Mouse (Mus musculus) embryonic fibroblast, embryonic 13.5 days (primary cell): ENCODE data around the gene Kcnh4. TPM values are rescaled to one million over a fixed set of nuclear protein-coding genes. Genes with fewer than 3 reads are reported as not detected.
"Not testable (repeated sequence)": the region's sequence is repeated elsewhere in the genome, so short reads cannot be mapped to it uniquely, and the experiment has no call there.

ENCODE experiments used
- H3K27ac ChIP-seq: 2 replicates; pipeline ENCODE4 v1.5.1; 2012; ENCODE audit warnings: low read length, control low read depth, inconsistent platforms; ENCODE audit not compliant: insufficient read depth
- H3K4me1 ChIP-seq: 2 replicates; pipeline ENCODE4 v1.6.1; 2011; ENCODE audit warnings: low read length; ENCODE audit not compliant: control insufficient read depth, insufficient read depth
- H3K4me3 ChIP-seq: 2 replicates; pipeline ENCODE4 v1.5.1; 2011; ENCODE audit warnings: mild to moderate bottlenecking, control low read depth, low read length; ENCODE audit not compliant: insufficient read depth
- CTCF ChIP-seq: IDR thresholded peaks from 2 replicates; pipeline ENCODE4 v1.5.1; 2011; ENCODE audit warnings: mild to moderate bottlenecking, control low read depth, low read length, moderate library complexity, borderline replicate concordance; ENCODE audit not compliant: insufficient read depth
- POLR2A ChIP-seq: IDR thresholded peaks from 2 replicates; pipeline ENCODE4 v1.6.1; 2011; ENCODE audit warnings: low read depth, mild to moderate bottlenecking, control low read depth, low read length, moderate library complexity
- polyA plus RNA-seq: library from polyadenylated mRNA; stranded (reverse); fragments of >200 nt; gene quantifications from 2 replicates; pipeline ENCODE4 v1.2.4, GENCODE M21; 2011; ENCODE audit warnings: low read depth; ENCODE audit not compliant: missing spikeins, insufficient read length

Kcnh4 gene
- not detected in 2 replicates for polyA plus RNA-seq

DNA sequence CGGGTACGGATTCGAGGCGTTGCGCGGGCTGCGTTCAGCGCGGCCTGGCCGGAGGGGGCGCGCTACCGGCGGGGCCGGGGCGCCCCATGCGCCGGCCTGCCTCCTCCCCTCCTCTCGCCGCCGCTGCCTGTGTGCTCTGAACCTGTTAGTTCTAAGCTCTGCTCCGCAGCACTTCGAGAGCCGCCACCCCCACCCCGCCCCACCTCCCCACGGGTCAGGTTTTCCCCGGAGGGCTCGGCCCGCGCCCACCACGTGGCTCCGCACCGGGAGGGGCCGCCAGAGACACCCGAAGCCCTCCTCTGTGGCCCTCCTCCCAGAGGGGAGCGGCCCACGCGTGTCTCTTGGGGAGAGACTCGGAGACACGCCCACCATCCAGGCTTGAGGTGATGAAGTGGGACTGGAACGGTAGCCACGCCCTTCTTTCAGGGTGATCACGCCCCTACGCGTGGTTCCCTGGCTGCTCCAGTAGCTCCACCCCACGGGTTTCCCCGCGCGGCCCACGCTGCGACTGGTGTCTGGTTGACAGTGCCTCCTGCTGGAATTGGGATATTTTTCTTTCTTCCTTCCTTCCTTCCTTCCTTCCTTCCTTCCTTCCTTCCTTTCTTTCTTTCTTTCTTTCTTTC is at the start of gene Kcnh4:
Kcnh4 (minus strand) TSS at position 332 of the 623 bp plus-strand sequence.
- no peak for TF ChIP-seq CTCF
- no peak for TF ChIP-seq POLR2A
- H3K4me1 ChIP-seq = no peaks in the 10 kb centered on the region
- H3K4me3 ChIP-seq = no peak within 1 kb of the TSS
- H3K27ac ChIP-seq = no peak within 1 kb of the TSS

DNA sequence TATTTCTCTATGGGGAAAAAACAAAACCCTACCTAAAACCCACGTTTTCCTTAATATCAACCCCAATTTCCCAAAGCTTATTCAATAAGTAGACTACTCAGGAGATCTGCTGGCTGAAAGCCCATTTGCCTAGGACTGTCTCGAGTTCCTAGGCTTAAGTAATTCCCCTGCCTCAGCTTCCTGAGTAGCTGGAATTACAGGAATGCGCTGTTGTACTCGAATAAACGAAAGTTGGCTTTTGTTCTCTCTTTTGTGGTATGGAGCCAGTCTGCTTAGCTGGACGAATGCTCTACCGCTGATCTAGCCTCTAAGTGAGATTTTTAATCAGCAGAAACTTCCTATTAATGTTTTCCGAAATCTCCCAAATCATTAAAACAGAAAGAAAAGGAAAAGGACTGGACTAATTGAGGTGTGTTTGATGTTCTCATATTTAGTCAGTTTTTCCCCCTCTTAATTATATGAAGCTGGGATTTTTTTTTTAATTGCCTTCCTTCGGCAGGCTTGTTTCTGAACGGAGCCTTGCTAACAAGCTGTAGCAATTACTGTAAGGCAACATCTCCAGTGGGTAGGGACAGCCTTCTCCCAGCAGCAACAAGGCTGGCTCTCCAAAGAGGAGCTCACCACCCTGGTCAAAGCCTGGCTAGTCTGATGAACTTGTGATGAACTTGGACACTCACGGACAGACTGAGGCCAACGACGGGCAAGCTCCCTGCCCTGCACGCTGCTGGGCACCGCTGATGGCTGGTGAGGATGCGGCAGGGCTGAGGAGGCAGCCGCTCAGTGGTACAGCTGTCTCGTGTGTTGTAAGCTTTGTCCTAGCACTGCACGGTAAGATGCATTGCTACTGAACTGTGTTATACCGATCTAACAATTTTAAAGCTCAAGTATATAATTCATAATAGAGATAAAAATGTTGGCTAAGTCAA is 46.9 kb upstream of the Kcnh4 start:
- Histone ChIP-seq H3K4me3 (no peak overlapping the region), H3K4me1 (peaks cover 4% of the 10 kb centered on the region; the same call in 1 of the 2 replicates), H3K27ac (no peak overlapping the region)
- TF ChIP-seq CTCF = no peak
- no peak for TF ChIP-seq POLR2A

DNA sequence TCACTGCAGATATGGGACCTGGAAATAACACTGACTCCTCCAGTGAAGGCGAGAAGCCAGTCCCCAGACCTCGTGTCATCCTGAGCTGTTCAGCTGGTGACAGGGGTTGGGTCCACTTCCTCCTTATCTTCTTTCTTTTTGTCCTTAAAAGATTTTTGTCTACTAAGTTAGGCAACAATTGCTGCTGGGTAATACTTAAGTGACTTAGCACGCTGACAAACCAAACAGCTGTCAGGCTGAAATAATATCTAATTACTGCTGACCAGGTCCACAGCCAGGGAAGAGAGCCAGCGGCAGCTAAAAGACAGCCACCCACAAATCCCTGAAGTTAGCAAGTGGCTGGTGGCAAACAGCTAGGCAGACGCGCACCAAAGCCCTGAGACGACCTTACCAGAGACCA is 45.8 kb upstream of the Kcnh4 start:
- H3K27ac ChIP-seq = no peak overlapping the region
- no peak overlapping the region for H3K4me3 ChIP-seq
- H3K4me1 ChIP-seq = peaks cover 4% of the 10 kb centered on the region; the same call in 1 of the 2 replicates
- no peak for TF ChIP-seq POLR2A
- no peak for TF ChIP-seq CTCF

DNA sequence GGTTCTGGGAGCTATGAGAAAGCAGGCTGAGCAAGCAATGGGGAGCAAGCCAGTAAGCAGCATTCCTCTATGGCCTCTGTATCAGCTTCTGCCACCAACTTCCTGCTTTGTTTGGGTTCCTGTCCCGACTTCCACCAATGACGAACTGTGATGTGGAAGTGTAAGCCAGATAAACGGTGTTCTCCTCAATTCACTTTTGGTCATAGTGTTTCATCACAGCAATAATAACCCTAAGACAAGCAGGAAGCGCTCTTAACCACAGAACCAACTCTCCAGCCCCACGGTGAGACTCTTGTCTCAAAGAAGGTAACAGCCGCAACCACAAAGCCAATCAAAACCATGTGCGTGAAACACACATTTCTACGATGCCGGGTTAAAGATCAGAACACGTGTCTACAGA is 44.7 kb upstream of the Kcnh4 start:
- no peak overlapping the region for H3K27ac ChIP-seq
- no peak for TF ChIP-seq POLR2A
- peaks cover 4% of the 10 kb centered on the region; the same call in 1 of the 2 replicates for H3K4me1 ChIP-seq
- no peak overlapping the region for H3K4me3 ChIP-seq

DNA sequence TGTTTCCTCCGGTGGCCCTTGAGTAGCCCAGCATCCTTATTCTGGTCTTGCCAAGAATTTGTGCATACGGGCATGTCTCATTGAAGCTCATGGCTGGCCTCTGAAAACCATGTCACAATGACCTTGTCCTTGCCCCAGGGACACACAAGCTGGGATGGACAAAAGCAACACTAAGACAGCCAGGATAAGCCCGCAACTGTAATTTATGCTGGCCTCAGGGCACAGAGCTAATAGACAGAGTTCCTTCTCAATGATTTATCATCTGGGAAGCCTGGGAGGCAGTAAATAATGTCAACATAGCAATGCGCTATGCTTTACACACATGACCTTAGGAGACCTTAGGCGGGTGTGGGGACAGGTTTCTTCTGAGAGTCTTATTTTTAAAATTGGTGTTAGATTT is 39.7 kb upstream of the Kcnh4 start:
- no peak overlapping the region for H3K27ac ChIP-seq
- H3K4me1 ChIP-seq = no peaks in the 10 kb centered on the region
- TF ChIP-seq POLR2A (no peak), CTCF (no peak)
- H3K4me3 ChIP-seq = no peak overlapping the region

DNA sequence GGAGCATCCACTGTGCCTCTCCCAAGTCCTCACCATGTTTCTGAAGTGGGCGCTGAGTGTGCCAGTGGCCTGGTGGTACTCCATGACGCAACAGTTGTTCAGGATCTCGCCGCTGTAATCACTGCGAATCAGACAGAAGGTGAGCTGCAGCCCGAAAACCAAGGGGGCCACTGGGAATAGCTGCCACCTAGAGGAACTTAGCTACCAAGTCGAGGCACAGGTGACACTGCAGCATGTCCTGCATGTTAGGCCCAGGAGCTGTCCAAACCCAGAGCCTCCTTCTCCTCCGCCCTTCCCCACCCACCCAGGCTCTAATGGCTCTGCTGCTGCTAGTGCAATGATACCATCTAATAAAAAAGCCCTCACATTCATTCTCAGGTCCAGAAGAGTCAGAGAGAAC is 36.8 kb upstream of the Kcnh4 start:
- TF ChIP-seq POLR2A = no peak
- no peak for TF ChIP-seq CTCF
- H3K4me3 ChIP-seq = no peak overlapping the region
- H3K27ac ChIP-seq = no peak overlapping the region
- no peaks in the 10 kb centered on the region for H3K4me1 ChIP-seq

DNA sequence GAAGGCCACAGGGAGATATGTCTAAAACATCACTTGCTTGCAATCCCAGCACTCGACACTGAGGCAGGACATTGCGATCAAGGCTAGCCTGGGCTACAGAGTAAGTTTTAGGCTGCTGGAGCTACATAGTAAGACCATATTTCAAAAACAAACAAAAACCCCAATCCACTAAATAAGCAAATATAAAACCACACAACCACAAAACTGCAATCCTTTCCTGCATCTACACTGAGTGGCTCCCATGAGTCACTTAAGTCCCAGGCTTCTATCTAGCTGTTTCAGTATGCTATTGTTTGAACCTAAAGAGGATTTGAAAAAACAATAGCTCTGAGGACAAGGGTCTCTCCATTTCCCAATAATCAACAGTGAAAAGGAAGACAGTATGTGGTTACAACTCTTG is 35.6 kb upstream of the Kcnh4 start:
- no peak overlapping the region for H3K27ac ChIP-seq
- no peak overlapping the region for H3K4me3 ChIP-seq
- TF ChIP-seq CTCF (no peak), POLR2A (no peak)
- H3K4me1 ChIP-seq = peaks cover 3% of the 10 kb centered on the region; the same call in 1 of the 2 replicates

DNA sequence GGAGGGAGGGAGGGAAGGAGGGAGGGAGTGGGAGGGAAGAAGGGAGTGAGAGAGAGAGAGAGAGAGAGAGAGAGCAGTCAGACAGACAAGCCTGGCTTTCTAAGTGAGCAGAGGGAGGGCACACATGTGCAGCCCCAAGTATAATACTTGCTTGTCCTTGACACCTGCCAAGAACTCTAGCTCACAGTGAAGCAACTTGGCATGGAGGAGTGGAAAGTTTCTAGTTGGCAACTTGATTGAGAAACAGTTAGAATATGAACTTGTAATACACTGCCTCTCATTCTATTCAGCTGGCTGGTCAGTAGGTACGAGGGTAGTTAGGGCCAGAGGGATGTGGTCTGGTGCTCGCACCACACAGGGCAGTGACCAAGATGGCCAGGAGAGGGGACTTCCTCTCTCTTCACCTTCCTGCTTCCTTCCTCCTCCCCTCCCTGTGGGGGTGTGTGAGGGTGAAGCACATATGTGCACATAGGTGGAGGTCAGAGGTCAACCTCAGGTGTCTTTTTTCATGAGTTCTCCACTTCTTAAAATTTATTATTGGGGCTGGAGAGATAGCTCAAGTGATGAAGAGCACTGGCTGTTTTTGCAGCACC is 31.8 kb upstream of the Kcnh4 start:
- H3K4me1 ChIP-seq = peaks cover 26% of the 10 kb centered on the region
- no peak overlapping the region for H3K4me3 ChIP-seq
- no peak overlapping the region for H3K27ac ChIP-seq
- TF ChIP-seq CTCF (no peak), POLR2A (no peak)

DNA sequence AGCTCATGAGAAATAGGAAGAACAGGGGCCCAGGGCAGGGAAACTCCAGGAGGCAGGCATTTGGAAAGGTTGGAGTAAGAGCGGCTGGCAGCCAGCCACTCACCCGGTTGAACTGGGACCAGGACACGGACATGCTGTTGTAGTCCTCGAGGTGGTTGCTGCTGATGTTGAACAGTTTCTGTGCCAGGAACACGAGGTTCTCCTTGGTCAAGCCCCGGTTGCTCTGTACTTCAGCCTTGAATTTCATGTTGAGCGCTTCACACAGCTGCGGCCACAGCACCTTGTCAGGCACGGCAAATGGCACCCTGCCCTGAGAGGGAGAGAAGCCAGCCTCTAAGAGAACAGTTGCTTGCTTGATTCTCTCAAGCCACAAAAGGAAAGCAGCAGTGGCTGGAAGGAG is 30.9 kb upstream of the Kcnh4 start:
- not testable (repeated sequence) for H3K4me3 ChIP-seq, H3K27ac ChIP-seq
- peaks cover 26% of the 10 kb centered on the region for H3K4me1 ChIP-seq

DNA sequence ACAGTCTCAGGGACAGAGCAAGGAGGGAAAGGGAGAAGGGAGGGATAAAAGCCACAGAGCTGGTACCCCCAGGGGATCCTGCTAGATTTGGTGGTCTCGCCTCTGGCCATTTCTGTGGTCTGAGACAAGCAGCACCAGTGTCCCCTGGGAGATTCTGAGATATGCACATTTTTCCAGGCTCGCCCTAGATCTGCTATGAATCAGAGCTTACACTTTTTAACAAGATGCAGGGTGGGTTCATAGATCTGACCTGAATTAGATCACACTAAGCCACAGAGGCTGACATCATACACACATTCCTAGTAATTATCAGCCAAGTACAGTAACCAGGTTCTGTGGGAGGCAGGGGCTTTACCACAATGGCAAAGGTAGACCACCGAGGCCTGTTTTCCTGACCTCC is 30.0 kb upstream of the Kcnh4 start:
- H3K4me1 ChIP-seq = peaks cover 26% of the 10 kb centered on the region
- H3K27ac ChIP-seq = peak overlapping the region; percentile 30
- no peak for TF ChIP-seq POLR2A
- TF ChIP-seq CTCF = no peak
- no peak overlapping the region for H3K4me3 ChIP-seq
